Mouse (Mus musculus) kidney, postnatal 0 days (tissue): Measurements from ENCODE around the gene Hist1h2ai. TPM values are rescaled to one million over a fixed set of nuclear protein-coding genes. Genes with fewer than 3 reads are reported as not detected.
A peak's percentile ranks its signal among the peaks of the same experiment; 100 is the strongest.
"Not testable (repeated sequence)": the region's sequence is repeated elsewhere in the genome, so short reads cannot be mapped to it uniquely, and the experiment has no call there.

ENCODE experiments used
- ATAC-seq: fragments of 200-750 bp; cut with Nextera tagmentation; replicated peaks from 2 replicates; pipeline ENCODE4 v1.8.0; 2017; ENCODE audit warnings: low read depth, moderate number of reproducible peaks, moderate TSS enrichment, moderate library complexity; ENCODE audit not compliant: low FRiP score
- DNase-seq: peaks from one replicate; pipeline ENCODE4 v3.0.0-alpha.2; 2016; ENCODE audit warnings: low spot score
- H3K27ac ChIP-seq: fragments of 300-500 bp; sonication (generic); 2 replicates; pipeline ENCODE4 v1.5.1; 2014; ENCODE audit warnings: mild to moderate bottlenecking
- H3K27me3 ChIP-seq: fragments of 300-500 bp; sonication (generic); 2 replicates; pipeline ENCODE4 v1.6.1; 2014; ENCODE audit warnings: low read length, mixed read lengths; ENCODE audit not compliant: insufficient read depth
- H3K36me3 ChIP-seq: fragments of 300-500 bp; sonication (generic); 2 replicates; pipeline ENCODE4 v1.6.1; 2014; ENCODE audit warnings: low read length, mixed read lengths; ENCODE audit not compliant: insufficient read depth
- H3K4me1 ChIP-seq: fragments of 300-500 bp; sonication (generic); replicated peaks from 2 replicates; pipeline ENCODE4 v1.6.1; 2014; ENCODE audit warnings: antibody characterized with exemption, low read length, mixed read lengths; ENCODE audit not compliant: insufficient read depth
- H3K4me2 ChIP-seq: fragments of 300-500 bp; sonication (generic); 2 replicates; pipeline ENCODE4 v1.6.1; 2014; ENCODE audit warnings: mild to moderate bottlenecking, low read length, moderate library complexity, mixed read lengths
- H3K4me3 ChIP-seq: fragments of 300-500 bp; sonication (generic); replicated peaks from 2 replicates; pipeline ENCODE4 v1.5.1; 2014; ENCODE audit warnings: low read depth, low read length
- H3K9ac ChIP-seq: fragments of 300-500 bp; sonication (generic); 2 replicates; pipeline ENCODE4 v1.6.1; 2014; ENCODE audit warnings: low read depth, low read length
- H3K9me3 ChIP-seq: fragments of 300-500 bp; sonication (generic); replicated peaks from 2 replicates; pipeline ENCODE4 v1.6.1; 2016; ENCODE audit warnings: low read length, inconsistent platforms, mixed read lengths
- CTCF ChIP-seq: IDR thresholded peaks from 2 replicates; pipeline ENCODE4 v1.5.1; 2016; ENCODE audit warnings: antibody characterized with exemption, low read depth, mild to moderate bottlenecking, moderate library complexity
- WGBS: fragments of 180-500 bp; shearing (Covaris S2); extraction: QIAGEN DNeasy Blood & Tissue Kit; methylation state at CpG from one replicate; pipeline ENCODE4 v1.1.7; 2014; 5-methylcytosine and 5-hydroxymethylcytosine counted together
- polyA plus RNA-seq: library from polyadenylated mRNA; unstranded; fragments of >200 nt; fragmentation: Nextera tagmentation; extraction: Ambion mirVana; gene quantifications from 2 replicates; pipeline ENCODE4 v1.2.1, GENCODE M21; 2015

The Hist1h2ai gene
- polyA plus RNA-seq = 21.2 and 27.1 TPM in 2 replicates

- H3K27ac ChIP-seq = peak within 1 kb of the TSS; percentile 92
- not testable (repeated sequence) for H3K9me3 ChIP-seq, H3K27me3 ChIP-seq, H3K36me3 ChIP-seq
- peaks cover 15% of the 10 kb centered on the region; the same call in 1 of the 2 replicates for H3K4me1 ChIP-seq
- peak within 1 kb of the TSS; percentile 62 for H3K9ac ChIP-seq
- H3K4me2 ChIP-seq = peak within 1 kb of the TSS; percentile 72
- H3K4me3 ChIP-seq = peak within 1 kb of the TSS; percentile 39
- DNase-seq (peak; percentile 99), ATAC-seq (peak; percentile 91)
- WGBS = 0% methylated on average over 25 of the region's 50 CpGs
Measured at GRCm38 (mm10) chr13:21715864-21716539, at the start of gene Hist1h2ai, which contains the start of gene Hist1h2bl. TSS of gene Hist1h2ai (plus strand) at chr13:21716422. TSS of gene Hist1h2bl (minus strand) at chr13:21716143.

DNA sequence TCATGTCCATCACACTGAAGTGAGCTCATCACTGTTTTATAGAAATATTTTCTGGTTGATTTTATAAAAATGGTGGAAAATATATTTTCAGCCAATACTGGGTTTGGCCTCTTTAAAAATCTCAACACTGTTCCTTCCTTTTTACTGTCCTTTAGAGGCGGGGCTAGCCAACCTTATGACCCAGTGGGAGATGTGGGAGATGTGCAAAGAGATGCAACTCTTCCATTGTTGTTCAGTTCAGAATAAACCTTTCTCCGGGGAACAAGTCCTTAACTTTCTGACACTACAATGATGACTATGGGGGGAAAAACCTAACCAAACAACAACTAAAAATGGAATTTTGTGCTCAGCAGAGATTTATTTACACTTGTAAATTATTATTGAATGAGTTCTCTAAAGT lies 38.9 kb upstream of the Hist1h2ai start, which contains the start of gene Olfr1360:
TSS of gene Olfr1360 (minus strand) at position 101 of the 400 bp plus-strand sequence.
- H3K9ac ChIP-seq = no peak within 1 kb of the TSS
- no peak within 1 kb of the TSS for H3K4me2 ChIP-seq
- ATAC-seq (no peak), DNase-seq (no peak)
- WGBS = 86% methylated on average over 2 of the region's 2 CpGs
- H3K4me3 ChIP-seq = no peak within 1 kb of the TSS
- no peak for TF ChIP-seq CTCF
- H3K27ac ChIP-seq = no peak within 1 kb of the TSS
- H3K9me3 ChIP-seq = no peaks in the 10 kb centered on the region
- H3K36me3 ChIP-seq = no peaks in the 10 kb centered on the region
- no peaks in the 10 kb centered on the region for H3K27me3 ChIP-seq
- H3K4me1 ChIP-seq = no peaks in the 10 kb centered on the region

GRCm38 (mm10) chr13:21697811-21698210 lies 18.4 kb upstream of the Hist1h2ai start, which contains the start of gene Olfr1359:
TSS of gene Olfr1359 (plus strand) at chr13:21698111.
- ATAC-seq (no peak), DNase-seq (no peak)
- TF ChIP-seq CTCF = no peak
- no peaks in the 10 kb centered on the region for H3K9me3 ChIP-seq
- H3K4me3 ChIP-seq = no peak within 1 kb of the TSS
- H3K4me2 ChIP-seq = no peak within 1 kb of the TSS
- H3K9ac ChIP-seq = no peak within 1 kb of the TSS
- no peak within 1 kb of the TSS for H3K27ac ChIP-seq
- H3K36me3 ChIP-seq = no peaks in the 10 kb centered on the region
- no peaks in the 10 kb centered on the region for H3K27me3 ChIP-seq
- no peaks in the 10 kb centered on the region for H3K4me1 ChIP-seq

- no peaks in the 10 kb centered on the region for H3K36me3 ChIP-seq
- DNase-seq (no peak), ATAC-seq (no peak)
- H3K9me3 ChIP-seq = no peaks in the 10 kb centered on the region
- H3K27me3 ChIP-seq = no peaks in the 10 kb centered on the region
- no peak for TF ChIP-seq CTCF
- no peak overlapping the region for H3K9ac ChIP-seq
- 72% methylated on average over 4 of the region's 4 CpGs for WGBS
- H3K4me1 ChIP-seq = no peaks in the 10 kb centered on the region
- H3K27ac ChIP-seq = no peak overlapping the region
- no peak overlapping the region for H3K4me3 ChIP-seq
- no peak overlapping the region for H3K4me2 ChIP-seq
Measured at GRCm38 (mm10) chr13:21706669-21707068, 9.6 kb upstream of the Hist1h2ai start.

DNA sequence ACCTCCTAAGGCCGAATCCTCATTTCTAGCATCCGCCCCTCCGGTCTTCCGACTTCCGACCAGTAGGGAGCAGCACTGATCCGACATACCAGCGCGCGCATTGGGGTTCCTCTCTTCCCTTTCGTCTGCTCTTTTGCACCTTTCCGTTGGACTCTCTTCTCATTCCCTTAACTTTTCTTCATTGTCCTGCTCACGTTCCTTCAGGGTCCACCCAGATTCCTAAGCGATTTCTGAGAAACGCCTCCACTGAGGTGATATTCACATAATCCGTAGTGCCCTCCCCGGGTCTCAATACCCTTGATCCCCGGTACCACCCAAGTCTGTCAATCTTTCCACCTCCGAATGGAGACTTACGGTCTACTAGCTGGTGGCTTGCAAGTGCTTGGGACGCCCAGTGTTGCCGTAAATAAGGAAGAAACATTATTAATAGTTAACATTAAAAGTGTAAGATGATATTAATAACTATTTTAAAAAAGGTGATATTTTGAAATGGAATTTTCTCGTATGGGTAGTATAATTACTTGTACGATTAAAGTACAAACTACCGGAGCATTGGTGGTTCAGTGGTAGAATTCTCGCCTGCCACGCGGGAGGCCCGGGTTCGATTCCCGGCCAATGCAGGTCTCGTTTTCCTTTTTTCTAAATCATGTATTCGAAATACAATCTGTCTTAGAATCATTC lies 6.1 kb upstream of the Hist1h2ai start:
- ATAC-seq (peak; percentile 78), DNase-seq (peak; percentile 96)
- H3K4me2 ChIP-seq = peak overlapping the region; percentile 78
- H3K4me3 ChIP-seq = peak overlapping the region; percentile 75
- peaks cover 3% of the 10 kb centered on the region; the same call in 1 of the 2 replicates for H3K4me1 ChIP-seq
- no peaks in the 10 kb centered on the region for H3K9me3 ChIP-seq
- WGBS = under 1% methylated on average over 32 of the region's 32 CpGs
- TF ChIP-seq CTCF = peak; percentile 91
- peak overlapping the region; percentile 81 for H3K27ac ChIP-seq
- no peaks in the 10 kb centered on the region for H3K27me3 ChIP-seq
- no peaks in the 10 kb centered on the region for H3K36me3 ChIP-seq
- peak overlapping the region; percentile 54 for H3K9ac ChIP-seq

- Histone ChIP-seq H3K4me3 (peak overlapping the region; percentile 39), H3K27ac (no peak overlapping the region; the same call in 1 of the 2 replicates), H3K4me1 (peaks cover 3% of the 10 kb centered on the region; the same call in 1 of the 2 replicates), H3K4me2 (peak overlapping the region; percentile 78), H3K9ac (0 out of 2 replicates have a peak overlapping the region, but pooled peaks have one; percentile 35), H3K27me3 (no peaks in the 10 kb centered on the region), H3K9me3 (no peaks in the 10 kb centered on the region), H3K36me3 (no peaks in the 10 kb centered on the region)
- WGBS = 2% methylated on average over 22 of the region's 22 CpGs
- DNase-seq = peak; percentile 48
- no peak for TF ChIP-seq CTCF
- ATAC-seq = peak; percentile 79
Measured at GRCm38 (mm10) chr13:21710821-21711525, 5.2 kb upstream of the Hist1h2ai start.
